Mouse (Mus musculus) MEL (cell line): Measurements from ENCODE around the gene Pde1a. TPM values are rescaled to one million over a fixed set of nuclear protein-coding genes. Genes with fewer than 3 reads are reported as not detected.

Experiments used
- DNase-seq: peaks from one replicate; pipeline ENCODE4 v3.0.0; 2011; ENCODE audit warnings: low read depth, low spot score
- H3K27ac ChIP-seq: 2 replicates; pipeline ENCODE4 v1.5.1; 2012; ENCODE audit warnings: low read depth, mild to moderate bottlenecking, control low read depth, low read length, moderate library complexity; ENCODE audit not compliant: control insufficient read depth
- H3K27me3 ChIP-seq, 2 experiments: fragments of 150-350 bp in 1 of 2; sonication (generic) in 1 of 2; 2 replicates each; pipeline ENCODE4 v1.6.1; 2012; ENCODE audit warnings: low read length in 2 of 2, mild to moderate bottlenecking in 2 of 2, improper control_type of control experiment in 1 of 2, moderate library complexity in 1 of 2; ENCODE audit not compliant: insufficient read depth in 2 of 2, control insufficient read depth in 1 of 2
- H3K36me3 ChIP-seq, 2 experiments: 2 replicates each; pipeline ENCODE4 v1.6.1; 2012 to 2014; ENCODE audit warnings: low read length in 2 of 2, improper control_type of control experiment in 1 of 2, inconsistent platforms in 1 of 2, mild to moderate bottlenecking in 1 of 2; ENCODE audit not compliant: insufficient read depth in 2 of 2, control insufficient read depth in 1 of 2
- H3K4me1 ChIP-seq, 2 experiments: fragments of 150-350 bp in 1 of 2; sonication (generic) in 1 of 2; 2 replicates each; pipeline ENCODE4 v1.6.1; 2012; ENCODE audit warnings: low read length in 2 of 2, improper control_type of control experiment in 1 of 2, mild to moderate bottlenecking in 1 of 2; ENCODE audit not compliant: insufficient read depth in 2 of 2, control insufficient read depth in 1 of 2
- H3K4me3 ChIP-seq, 2 experiments: fragments of 150-350 bp in 1 of 2; sonication (generic) in 1 of 2; 2 replicates each; pipeline ENCODE4 v1.5.1; 2012; ENCODE audit warnings: low read depth in 2 of 2, low read length in 2 of 2, mild to moderate bottlenecking in 2 of 2, moderate library complexity in 2 of 2, control low read depth in 1 of 2, improper control_type of control experiment in 1 of 2; ENCODE audit not compliant: control insufficient read depth in 1 of 2, insufficient read depth in 1 of 2
- H3K79me2 ChIP-seq: 2 replicates; pipeline ENCODE4 v1.6.1; 2012; ENCODE audit warnings: mild to moderate bottlenecking, low read length, moderate library complexity; ENCODE audit not compliant: control insufficient read depth, poor library complexity, insufficient read depth
- H3K9ac ChIP-seq: 2 replicates; pipeline ENCODE4 v1.6.1; 2012; ENCODE audit warnings: low read depth, mild to moderate bottlenecking, control low read depth, low read length, moderate library complexity; ENCODE audit not compliant: control insufficient read depth, poor library complexity, severe bottlenecking
- H3K9me3 ChIP-seq: fragments of 150-350 bp; sonication (generic); replicated peaks from 2 replicates; pipeline ENCODE4 v1.6.1; 2012; ENCODE audit warnings: mild to moderate bottlenecking, low read length, improper control_type of control experiment, moderate library complexity; ENCODE audit not compliant: insufficient read depth
- CHD1 ChIP-seq: IDR thresholded peaks from 2 replicates; pipeline ENCODE4 v1.6.1; 2012; ENCODE audit warnings: low read depth, mild to moderate bottlenecking, inconsistent platforms, low read length, improper control_type of control experiment
- E2F4 ChIP-seq: IDR thresholded peaks from 2 replicates; pipeline ENCODE4 v1.6.1; 2011; ENCODE audit warnings: low read depth, low read length, improper control_type of control experiment, borderline replicate concordance
- GABPA ChIP-seq: IDR thresholded peaks from 2 replicates; pipeline ENCODE4 v1.6.1; 2012; ENCODE audit warnings: low read depth, mild to moderate bottlenecking, inconsistent platforms, low read length, improper control_type of control experiment, moderate library complexity
- GATA1 ChIP-seq: IDR thresholded peaks from 2 replicates; pipeline ENCODE4 v1.6.1; 2011; ENCODE audit warnings: low read depth, low read length, improper control_type of control experiment
- HCFC1 ChIP-seq: IDR thresholded peaks from 2 replicates; pipeline ENCODE4 v1.6.1; 2012; ENCODE audit warnings: low read depth, mild to moderate bottlenecking, inconsistent platforms, low read length, improper control_type of control experiment, moderate library complexity
- JUND ChIP-seq: IDR thresholded peaks from 2 replicates; pipeline ENCODE4 v1.6.1; 2011; ENCODE audit warnings: low read depth, mild to moderate bottlenecking, improper control_type of control experiment, low read length
- MAFK ChIP-seq: IDR thresholded peaks from 2 replicates; pipeline ENCODE4 v1.6.1; 2011; ENCODE audit warnings: low read depth, mild to moderate bottlenecking, low read length, improper control_type of control experiment, borderline replicate concordance
- MAX ChIP-seq: IDR thresholded peaks from 2 replicates; pipeline ENCODE4 v1.6.1; 2011; ENCODE audit warnings: low read length, improper control_type of control experiment
- MAZ ChIP-seq: IDR thresholded peaks from 2 replicates; pipeline ENCODE4 v1.6.1; 2012; ENCODE audit warnings: low read depth, mild to moderate bottlenecking, inconsistent platforms, low read length, improper control_type of control experiment
- MXI1 ChIP-seq: IDR thresholded peaks from 2 replicates; pipeline ENCODE4 v1.6.1; 2011; ENCODE audit warnings: mild to moderate bottlenecking, low read depth, low read length, improper control_type of control experiment
- MYC ChIP-seq: IDR thresholded peaks from 2 replicates; pipeline ENCODE4 v1.6.1; 2011; ENCODE audit warnings: low read depth, mild to moderate bottlenecking, low read length, improper control_type of control experiment, moderate library complexity
- POLR2AphosphoS2 ChIP-seq: IDR thresholded peaks from 2 replicates; pipeline ENCODE4 v1.6.1; 2011; ENCODE audit warnings: low read length, improper control_type of control experiment
- POLR2AphosphoS5 ChIP-seq: IDR thresholded peaks from 2 replicates; pipeline ENCODE4 v1.6.1; 2012; ENCODE audit warnings: low read depth, borderline replicate concordance, mild to moderate bottlenecking, inconsistent platforms, low read length, moderate library complexity, mixed read lengths
- RAD21 ChIP-seq: IDR thresholded peaks from 2 replicates; pipeline ENCODE4 v1.6.1; 2011; ENCODE audit warnings: mild to moderate bottlenecking, low read depth, low read length, improper control_type of control experiment
- RCOR1 ChIP-seq: IDR thresholded peaks from 2 replicates; pipeline ENCODE4 v1.6.1; 2012; ENCODE audit warnings: low read depth, mild to moderate bottlenecking, inconsistent platforms, low read length, improper control_type of control experiment
- TBP ChIP-seq: IDR thresholded peaks from 2 replicates; pipeline ENCODE4 v1.8.0; 2011; ENCODE audit warnings: low read depth, low read length, improper control_type of control experiment
- TCF12 ChIP-seq: IDR thresholded peaks from 2 replicates; pipeline ENCODE4 v1.6.1; 2014; ENCODE audit warnings: low read depth, mild to moderate bottlenecking, inconsistent platforms, low read length, improper control_type of control experiment, moderate library complexity
- USF1 ChIP-seq: IDR thresholded peaks from 2 replicates; pipeline ENCODE4 v1.6.1; 2014; ENCODE audit warnings: low read depth, mild to moderate bottlenecking, inconsistent platforms, low read length, improper control_type of control experiment, moderate library complexity
- USF2 ChIP-seq, 2 experiments: IDR thresholded peaks; 2 replicates each; pipeline ENCODE4 v1.6.1; 2011 to 2012; ENCODE audit warnings: improper control_type of control experiment in 2 of 2, low read length in 2 of 2, borderline replicate concordance in 1 of 2, inconsistent platforms in 1 of 2, low read depth in 1 of 2, mild to moderate bottlenecking in 1 of 2; ENCODE audit not compliant: insufficient read depth in 1 of 2
- ZC3H11A ChIP-seq: IDR thresholded peaks from 2 replicates; pipeline ENCODE4 v1.6.1; 2012; ENCODE audit warnings: low read depth, mild to moderate bottlenecking, inconsistent platforms, low read length, improper control_type of control experiment
- polyA plus RNA-seq, 2 experiments: library from polyadenylated mRNA; stranded (reverse) in 1 of 2; unstranded in 1 of 2; fragments of >175 nt in 1 of 2; fragments of >200 nt in 1 of 2; gene quantifications; 2 replicates each; pipeline versions ENCODE4 v1.2.1 to v1.2.4; 2012; ENCODE audit warnings: low replicate concordance in 2 of 2, low read depth in 1 of 2; ENCODE audit not compliant: insufficient read length in 2 of 2, insufficient read depth in 1 of 2, missing spikeins in 1 of 2
- total RNA-seq: library from RNA; depleted of rRNA; stranded (reverse); fragments of 300-350 nt; gene quantifications from 2 replicates; pipeline ENCODE4 v1.2.3, GENCODE M21; 2012

Gene Pde1a
- total and polyA plus RNA-seq, 3 experiments = not detected

DNA sequence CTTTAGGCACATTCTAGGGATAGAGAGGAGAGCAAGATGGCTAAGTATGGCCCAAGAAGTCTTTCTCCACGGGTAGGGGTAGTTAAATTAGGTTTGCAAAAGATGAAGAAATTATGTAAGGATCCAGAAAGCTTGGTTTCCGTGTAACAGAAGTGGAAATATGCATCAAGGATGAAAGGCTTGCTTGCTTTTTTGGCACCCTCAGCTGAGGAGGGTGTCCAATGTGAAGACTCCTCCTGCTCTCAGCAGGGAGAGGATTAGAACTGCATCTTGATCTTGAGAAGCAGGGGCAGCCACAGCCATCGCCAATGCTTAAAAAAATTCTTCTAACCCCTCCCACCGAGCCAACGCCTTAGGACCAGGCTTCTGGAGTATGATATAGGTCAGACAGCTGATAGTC, 55.2 kb downstream of the Pde1a start:
- no peak overlapping the region for H3K27ac ChIP-seq
- no peaks in the 10 kb centered on the region for H3K4me1 ChIP-seq
- H3K4me3 ChIP-seq = no peak overlapping the region
- H3K9ac ChIP-seq = no peak overlapping the region
- no peaks in the 10 kb centered on the region for H3K9me3 ChIP-seq
- H3K79me2 ChIP-seq = no peaks in the 10 kb centered on the region
- no peak for DNase-seq
- no peaks in the 10 kb centered on the region for H3K36me3 ChIP-seq
- TF ChIP-seq GABPA (no peak), RAD21 (no peak), MAZ (no peak), GATA1 (no peak), USF1 (no peak), POLR2AphosphoS2 (no peak), MXI1 (no peak), MYC (no peak), ZC3H11A (no peak), TCF12 (no peak), JUND (no peak), CHD1 (no peak), HCFC1 (no peak), TBP (no peak), MAX (no peak), MAFK (no peak)
- no peaks in the 10 kb centered on the region for H3K27me3 ChIP-seq

DNA sequence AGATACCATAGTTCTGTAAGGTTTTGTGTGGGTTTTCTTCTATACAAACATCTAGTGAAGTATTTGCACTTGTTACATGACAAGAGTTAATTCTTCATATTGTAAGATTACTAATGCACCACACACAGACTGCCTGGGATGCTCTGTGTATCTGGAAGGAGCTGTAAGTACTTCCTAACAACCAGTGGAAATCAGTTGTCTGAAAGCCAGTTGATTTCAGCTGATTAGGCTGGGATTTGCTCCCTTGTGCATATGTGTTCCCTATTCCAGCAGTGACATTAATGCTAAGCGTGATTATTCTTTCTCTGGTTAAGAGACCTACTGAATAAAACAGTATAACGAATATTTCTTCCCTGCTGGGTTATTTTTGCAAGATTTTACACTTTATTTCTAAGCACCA, 55.8 kb downstream of the Pde1a start:
- DNase-seq = no peak

More for the DNA sequence above, 55.8 kb downstream of the Pde1a start:
- no peak for TF ChIP-seq TCF12
- TF ChIP-seq USF2 (IDR thresholded peaks at IDR 0.05; ENCODE audit: borderline replicate concordance in 1 of 2, insufficient read depth in 1 of 2, low read depth in 1 of 2, low read length in 2 of 2) = no peak
- TF ChIP-seq POLR2AphosphoS5 = no peak
- no peak for TF ChIP-seq HCFC1
- no peak for TF ChIP-seq RCOR1
- TF ChIP-seq MXI1 = no peak
- TF ChIP-seq RAD21 = no peak
- no peak for TF ChIP-seq E2F4
- TF ChIP-seq MAX = no peak
- no peak for TF ChIP-seq TBP
- Histone ChIP-seq H3K27ac (no peak overlapping the region), H3K4me3 (no peak overlapping the region), H3K27me3 (no peaks in the 10 kb centered on the region), H3K79me2 (no peaks in the 10 kb centered on the region), H3K4me1 (no peaks in the 10 kb centered on the region), H3K9me3 (no peaks in the 10 kb centered on the region), H3K9ac (no peak overlapping the region), H3K36me3 (no peaks in the 10 kb centered on the region)
